Mouse (Mus musculus): ENCODE data around the gene Lor. TPM values are rescaled to one million over a fixed set of nuclear protein-coding genes. Genes with fewer than 3 reads are reported as not detected.

The Lor gene
- not detected for total RNA-seq (2022)

DNA sequence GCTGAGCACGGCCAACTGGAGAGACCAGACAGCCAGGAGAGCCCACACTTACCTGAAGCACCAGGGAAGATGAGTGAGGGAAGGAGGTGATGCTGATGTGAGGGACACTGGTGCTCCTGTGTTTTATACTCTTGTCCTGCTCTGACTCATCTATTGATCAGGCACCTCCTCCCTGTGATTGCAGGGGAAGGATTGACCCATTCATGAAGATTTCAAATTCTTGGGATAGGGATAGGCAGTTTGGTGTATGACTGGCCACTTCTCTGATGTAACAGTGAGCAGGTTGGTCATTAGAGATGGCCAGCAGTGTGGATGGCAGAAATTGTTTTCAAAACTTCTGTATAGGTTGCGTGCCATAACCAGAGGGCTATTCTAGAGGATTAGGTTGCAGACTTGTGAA is at the start of gene Lor:
Lor (minus strand) TSS at position 101 of the 400 bp plus-strand sequence.
- DNase-seq (ENCODE audit: low spot score): no peak

DNA sequence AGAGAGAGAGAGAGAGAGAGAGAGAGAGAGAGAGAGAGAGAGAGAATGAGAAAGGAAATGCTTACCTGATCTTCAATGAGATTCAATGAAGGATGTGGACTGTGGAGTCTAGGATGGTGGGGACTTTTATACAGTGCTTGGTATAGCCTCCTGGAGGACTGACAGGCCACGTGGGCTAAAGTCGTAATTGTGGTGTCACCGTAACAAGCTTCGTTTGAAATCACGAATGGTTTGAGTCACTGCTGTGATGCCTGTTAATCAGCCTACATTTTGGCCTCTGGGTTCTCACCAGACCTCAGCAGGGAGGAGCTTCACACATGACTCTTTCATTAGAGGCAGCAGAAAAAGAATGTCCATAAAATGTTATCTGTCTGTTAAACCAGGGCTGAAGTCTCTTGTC is 40.9 kb upstream of the Lor start, which contains the start of gene Prr9:
Prr9 (minus strand) TSS at position 101 of the 400 bp plus-strand sequence.
- DNase-seq (ENCODE audit: low spot score): no peak

DNA sequence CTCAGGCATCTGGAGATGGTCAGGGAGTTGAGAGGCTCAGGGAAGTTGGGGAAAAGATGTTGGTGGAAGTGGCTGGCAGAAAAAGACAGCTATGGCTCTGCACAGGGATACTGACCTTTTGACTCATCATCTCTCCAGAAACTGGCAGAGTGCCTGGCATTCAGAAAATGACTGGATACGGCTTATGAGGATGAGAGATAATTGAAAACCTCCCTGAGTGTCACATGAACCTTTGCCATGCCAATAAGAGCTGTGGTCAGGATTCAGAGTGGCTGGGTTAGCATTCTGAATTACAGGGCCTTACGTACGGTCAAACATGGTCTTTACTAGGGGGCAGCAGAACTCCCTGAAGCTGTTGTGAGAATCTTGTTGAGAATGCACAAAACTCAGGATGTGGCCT is 38.0 kb upstream of the Lor start:
- no peak for DNase-seq (ENCODE audit: low spot score)

DNA sequence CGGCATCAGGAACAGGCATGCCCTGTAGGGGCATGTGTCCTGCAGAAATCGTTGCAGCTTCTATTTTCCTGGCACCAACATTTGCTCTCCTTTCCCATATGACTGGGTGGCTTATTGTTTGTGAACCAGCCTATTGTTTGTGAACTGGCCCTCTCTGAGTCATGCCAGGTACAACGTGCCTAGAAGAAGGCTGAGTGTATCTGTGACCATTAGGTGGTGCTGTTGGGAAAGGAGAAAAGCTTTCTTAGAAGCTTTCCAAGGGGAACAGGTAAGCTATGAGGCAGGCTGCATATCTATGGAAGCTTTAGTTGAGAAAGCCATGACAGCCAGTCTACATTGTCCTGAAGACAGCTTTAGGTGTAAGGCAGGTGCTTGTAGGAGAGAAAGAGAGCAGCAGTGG is 35.0 kb upstream of the Lor start:
- no peak for DNase-seq (ENCODE audit: low spot score)

- DNase-seq (ENCODE audit: low spot score): no peak
These were observed 28.6 kb upstream of the Lor start for GRCm38 (mm10) chr3:92111526-92111925.

GRCm38 (mm10) chr3:92110790-92111189 is 27.8 kb upstream of the Lor start:
- DNase-seq (ENCODE audit: low spot score): no peak

DNA sequence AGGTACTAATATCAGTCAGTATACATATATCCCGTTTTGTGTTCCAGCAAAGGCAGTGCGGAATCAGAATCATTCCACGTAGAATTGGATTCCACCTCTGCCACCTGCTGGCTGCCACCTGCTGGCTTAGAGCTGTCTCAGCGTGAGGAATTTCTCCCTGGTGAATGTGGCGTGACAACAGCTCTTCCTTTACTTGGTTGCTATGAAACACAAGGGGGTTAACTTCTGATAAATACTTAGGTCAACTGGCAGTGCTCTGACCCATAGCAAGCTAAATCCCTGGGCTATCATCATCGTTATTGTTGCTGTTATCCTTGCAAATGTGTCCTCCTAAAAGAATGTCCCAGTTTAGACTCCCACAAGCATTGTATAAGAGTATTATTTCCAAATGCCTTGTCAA is 23.6 kb upstream of the Lor start:
- DNase-seq (ENCODE audit: low spot score): peak; percentile 7

DNA sequence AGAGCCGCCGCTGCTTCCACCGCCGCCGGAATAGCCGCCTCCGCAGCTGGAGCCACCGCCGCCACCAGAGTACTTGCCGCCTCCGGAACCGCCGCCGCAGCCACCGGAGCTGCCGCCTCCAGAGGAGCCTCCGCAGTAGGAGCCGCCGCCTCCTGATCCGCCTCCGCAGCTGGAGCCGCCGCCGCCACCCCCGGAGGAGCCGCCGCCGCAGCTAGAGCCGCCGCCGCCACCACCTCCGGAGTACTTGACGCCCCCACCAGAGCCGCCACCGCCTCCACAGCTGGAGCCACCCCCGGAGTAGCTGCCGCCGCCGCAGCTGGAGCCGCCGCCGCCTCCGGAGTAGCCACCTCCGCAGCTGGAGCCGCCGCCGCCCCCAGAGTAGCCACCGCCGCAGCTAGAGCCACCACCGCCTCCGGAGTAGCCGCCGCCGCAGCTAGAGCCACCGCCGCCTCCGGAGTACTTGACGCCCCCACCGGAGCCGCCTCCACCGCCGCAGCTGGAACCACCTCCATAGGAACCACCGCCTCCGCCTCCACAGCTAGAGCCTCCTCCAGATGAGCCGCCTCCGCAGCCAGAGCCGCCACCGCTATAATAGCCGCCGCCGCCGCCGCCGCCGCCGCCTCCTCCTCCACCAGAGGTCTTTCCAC is 1.5 kb downstream of the Lor start:
- DNase-seq (ENCODE audit: low spot score): peak; percentile 6

- peak; percentile 55 for DNase-seq (ENCODE audit: low spot score)
These were observed 2.3 kb downstream of the Lor start for GRCm38 (mm10) chr3:92080462-92081284.

DNA sequence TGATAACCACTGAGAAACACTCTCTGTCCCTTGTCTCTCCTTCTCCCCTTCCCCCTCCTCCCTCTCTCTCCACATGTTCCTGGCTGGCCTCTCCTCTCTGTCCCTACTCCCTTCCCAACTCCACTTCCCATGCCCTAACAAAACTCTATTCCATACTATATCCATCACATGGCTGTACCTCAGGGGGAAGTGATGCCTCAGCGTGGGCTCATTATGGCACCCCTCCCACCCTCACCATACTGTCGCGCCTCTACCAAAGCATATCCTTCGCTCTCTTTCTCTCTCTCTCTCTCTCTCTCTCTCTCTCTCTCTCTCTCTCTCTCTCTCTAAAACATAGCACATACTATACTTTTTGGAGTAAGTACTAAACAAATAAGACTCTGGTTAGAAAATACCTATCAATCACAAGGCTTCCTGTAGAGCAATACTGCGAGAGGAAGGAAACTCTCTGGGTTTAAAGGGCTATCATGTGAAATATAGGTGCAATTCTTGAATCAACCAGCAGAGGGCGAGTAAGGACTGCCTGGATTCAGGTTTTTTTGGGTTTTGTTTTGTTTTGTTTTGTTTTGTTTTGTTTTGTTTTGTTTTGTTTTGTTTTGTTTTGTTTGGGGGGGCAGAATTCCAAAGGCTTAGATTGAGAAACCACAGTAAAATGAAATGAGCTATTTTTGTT is 32.4 kb downstream of the Lor start:
- DNase-seq (ENCODE audit: low spot score): peak; percentile 25

GRCm38 (mm10) chr3:92033892-92034291 is 49.0 kb downstream of the Lor start:
- DNase-seq (ENCODE audit: low spot score): no peak

DNA sequence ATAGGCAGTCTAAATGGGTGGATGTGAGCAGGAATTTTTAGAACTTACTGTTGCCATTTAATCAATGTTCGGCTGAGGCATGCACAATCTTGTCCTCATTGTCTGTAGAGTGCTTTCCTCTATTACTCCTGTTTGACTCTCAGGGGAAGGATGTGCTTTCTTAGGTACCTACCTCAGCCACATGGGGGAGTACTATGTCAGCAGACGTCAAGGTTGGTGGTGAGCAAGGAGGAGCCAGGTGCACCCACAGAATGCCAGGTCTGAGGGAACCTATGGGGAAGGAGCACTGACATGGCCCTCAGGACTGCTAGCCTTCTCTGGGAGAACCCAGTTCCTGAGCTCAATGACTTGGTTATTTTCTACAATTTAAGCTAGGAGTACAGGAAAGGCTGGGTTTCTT is 49.7 kb downstream of the Lor start:
- DNase-seq (ENCODE audit: low spot score): no peak

Small RNA genes within 50 kb of the gene (microRNA-seq; reads per million reads assigned to microRNA genes)
- gene Gm25145: not detected

Other genes starting within 250 kb of the Lor start
- gene Pglyrp3, start 68.6 kb downstream of the Lor start, total RNA-seq (2022): not detected
- not detected for gene Prr9, start 40.8 kb upstream of the Lor start, total RNA-seq (2022)
- not detected for gene Lelp1, start 59.6 kb upstream of the Lor start, total RNA-seq (2022)
- gene Sprr2a1, start 132.7 kb upstream of the Lor start, total RNA-seq (2022): not detected
- gene Sprr2a2, start 132.8 kb upstream of the Lor start, total RNA-seq (2022): 1 to 10 TPM in 1 of 4 experiments, under 1 TPM in 1, not detected in 2; 0.80 to 2.0 TPM
- gene Sprr2a3, start 202.3 kb upstream of the Lor start, total RNA-seq (2022): not detected
- gene Sprr2b, start 233.5 kb upstream of the Lor start, total RNA-seq (2022): not detected

All from heart, adult 8-10 months (tissue).